Mouse (Mus musculus): ENCODE results near the gene Zfp13. TPM values are rescaled to one million over a fixed set of nuclear protein-coding genes. Genes with fewer than 3 reads are reported as not detected.
A peak's percentile ranks its signal among the peaks of the same experiment; 100 is the strongest.

Gene Zfp13
- polyA plus RNA-seq, 1 experiment from 2014 or later = 20.3 TPM

GRCm38 (mm10) chr17:23542835-23543234 lies 56.5 kb downstream of the Zfp13 start:
- Histone ChIP-seq H3K36me3 (ENCODE audit: control insufficient read depth, insufficient read depth, low read length) (no peaks in the 10 kb centered on the region), H3K27me3 (ENCODE audit: control insufficient read depth, insufficient read depth, low read length) (peaks cover 2% of the 10 kb centered on the region; the same call in 1 of the 2 replicates), H3K4me1 (ENCODE audit: control insufficient read depth, insufficient read depth, low read length) (no peaks in the 10 kb centered on the region), H3K9me3 (ENCODE audit: control insufficient read depth, low read length) (no peaks in the 10 kb centered on the region), H3K9ac (ENCODE audit: low read length) (no peak overlapping the region), H3K4me3 (ENCODE audit: low read depth, low read length) (no peak overlapping the region), H3K27ac (ENCODE audit: low read depth, low read length) (no peak overlapping the region), H3K4me2 (ENCODE audit: low read depth) (no peak overlapping the region)
- DNase-seq (ENCODE audit: low spot score) (no peak), ATAC-seq (ENCODE audit: insufficient read depth, low FRiP score, low TSS enrichment) (no peak)
- WGBS = 54% methylated on average over 4 of the region's 4 CpGs

GRCm38 (mm10) chr17:23542004-23542720 lies 57.1 kb downstream of the Zfp13 start:
- Histone ChIP-seq H3K4me2 (ENCODE audit: low read depth) (peak overlapping the region; percentile 24), H3K9me3 (ENCODE audit: control insufficient read depth, low read length) (no peaks in the 10 kb centered on the region), H3K4me3 (ENCODE audit: low read depth, low read length) (no peak overlapping the region), H3K27me3 (ENCODE audit: control insufficient read depth, insufficient read depth, low read length) (peaks cover 6% of the 10 kb centered on the region; the same call in 1 of the 2 replicates), H3K36me3 (ENCODE audit: control insufficient read depth, insufficient read depth, low read length) (no peaks in the 10 kb centered on the region), H3K9ac (ENCODE audit: low read length) (no peak overlapping the region), H3K4me1 (ENCODE audit: control insufficient read depth, insufficient read depth, low read length) (no peaks in the 10 kb centered on the region), H3K27ac (ENCODE audit: low read depth, low read length) (no peak overlapping the region)
- no peak for ATAC-seq (ENCODE audit: insufficient read depth, low FRiP score, low TSS enrichment)
- WGBS = 15% methylated on average over 12 of the region's 12 CpGs
- DNase-seq (ENCODE audit: low spot score) = peak; percentile 18

DNA sequence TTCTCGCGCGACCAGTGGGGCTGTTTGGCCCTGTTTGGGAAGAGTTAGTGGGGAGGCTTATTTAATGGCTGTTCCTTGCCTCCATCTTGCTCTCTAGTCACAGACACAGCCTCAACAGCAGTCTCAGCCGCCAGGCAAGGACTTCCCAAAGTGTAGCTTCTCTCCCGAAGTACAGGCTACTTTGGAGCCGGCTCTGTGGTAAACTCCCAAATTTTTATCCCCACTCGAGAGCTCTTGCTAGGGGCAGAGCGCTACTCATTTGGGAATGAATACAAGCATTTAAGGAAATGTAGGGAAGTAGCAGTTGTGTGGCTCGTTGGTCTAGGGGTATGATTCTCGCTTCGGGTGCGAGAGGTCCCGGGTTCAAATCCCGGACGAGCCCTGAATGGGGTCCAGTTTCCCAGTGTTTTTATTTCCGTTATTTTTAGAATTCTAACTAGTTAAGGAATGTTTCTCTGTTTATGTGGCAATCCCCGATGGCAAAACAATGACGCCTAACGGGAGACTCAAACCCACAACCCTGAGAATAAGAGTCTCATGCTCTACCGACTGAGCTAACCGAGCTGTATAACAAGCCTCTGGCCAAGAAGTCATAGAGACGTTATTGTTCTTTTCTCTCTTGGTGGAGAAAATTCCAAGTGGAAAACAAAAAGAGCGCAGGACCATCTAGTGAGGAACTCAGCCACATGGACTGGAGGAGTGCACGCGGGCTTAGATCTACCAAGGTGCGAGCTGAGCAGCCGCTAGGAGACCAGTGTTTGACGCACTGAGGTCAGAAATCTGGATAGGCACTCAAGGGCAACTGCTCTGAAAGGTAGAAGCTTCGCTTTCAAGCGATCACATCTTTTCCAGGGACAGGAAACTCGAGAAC lies 58.4 kb downstream of the Zfp13 start:
- WGBS = 8% methylated on average over 31 of the region's 31 CpGs

DNA sequence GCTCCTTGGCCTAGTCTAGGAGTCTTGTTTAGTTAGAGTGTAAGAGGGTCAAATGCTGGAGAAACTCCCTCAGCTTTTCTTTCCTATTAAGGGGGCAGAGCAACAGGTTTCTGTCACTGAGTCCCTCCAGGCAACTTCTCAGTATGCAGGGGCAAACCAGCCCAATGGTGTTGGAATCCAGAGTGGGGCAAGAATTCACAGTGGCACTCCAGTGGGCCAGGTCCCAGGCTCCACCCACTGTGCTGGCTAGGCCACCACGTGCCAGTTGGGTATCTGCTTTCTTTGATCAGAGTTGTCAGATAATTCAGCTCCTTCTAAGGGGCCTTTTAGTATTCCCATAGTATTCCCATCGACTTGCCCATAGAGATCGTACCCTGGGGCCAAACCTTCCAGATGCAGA lies 59.2 kb downstream of the Zfp13 start:
- Histone ChIP-seq H3K27me3 (ENCODE audit: control insufficient read depth, insufficient read depth, low read length) (peaks cover 8% of the 10 kb centered on the region; the same call in 1 of the 2 replicates), H3K4me3 (ENCODE audit: low read depth, low read length) (no peak overlapping the region), H3K27ac (ENCODE audit: low read depth, low read length) (no peak overlapping the region), H3K4me1 (ENCODE audit: control insufficient read depth, insufficient read depth, low read length) (no peaks in the 10 kb centered on the region), H3K9ac (ENCODE audit: low read length) (no peak overlapping the region), H3K36me3 (ENCODE audit: control insufficient read depth, insufficient read depth, low read length) (no peaks in the 10 kb centered on the region), H3K9me3 (ENCODE audit: control insufficient read depth, low read length) (no peaks in the 10 kb centered on the region), H3K4me2 (ENCODE audit: low read depth) (no peak overlapping the region)
- ATAC-seq (ENCODE audit: insufficient read depth, low FRiP score, low TSS enrichment) (no peak), DNase-seq (ENCODE audit: low spot score) (no peak)
- WGBS = 40% methylated on average over 3 of the region's 3 CpGs

More for the DNA sequence above, 58.4 kb downstream of the Zfp13 start:
- ATAC-seq (ENCODE audit: insufficient read depth, low FRiP score, low TSS enrichment) = peak; percentile 58
- Histone ChIP-seq H3K27me3 (ENCODE audit: control insufficient read depth, insufficient read depth, low read length) (peaks cover 8% of the 10 kb centered on the region; the same call in 1 of the 2 replicates), H3K9ac (ENCODE audit: low read length) (no peak overlapping the region), H3K9me3 (ENCODE audit: control insufficient read depth, low read length) (no peaks in the 10 kb centered on the region), H3K4me2 (ENCODE audit: low read depth) (peak overlapping the region; percentile 29), H3K36me3 (ENCODE audit: control insufficient read depth, insufficient read depth, low read length) (no peaks in the 10 kb centered on the region), H3K4me1 (ENCODE audit: control insufficient read depth, insufficient read depth, low read length) (no peaks in the 10 kb centered on the region), H3K4me3 (ENCODE audit: low read depth, low read length) (peak overlapping the region; percentile 19), H3K27ac (ENCODE audit: low read depth, low read length) (no peak overlapping the region)
- DNase-seq (ENCODE audit: low spot score) = peak; percentile 56

DNA sequence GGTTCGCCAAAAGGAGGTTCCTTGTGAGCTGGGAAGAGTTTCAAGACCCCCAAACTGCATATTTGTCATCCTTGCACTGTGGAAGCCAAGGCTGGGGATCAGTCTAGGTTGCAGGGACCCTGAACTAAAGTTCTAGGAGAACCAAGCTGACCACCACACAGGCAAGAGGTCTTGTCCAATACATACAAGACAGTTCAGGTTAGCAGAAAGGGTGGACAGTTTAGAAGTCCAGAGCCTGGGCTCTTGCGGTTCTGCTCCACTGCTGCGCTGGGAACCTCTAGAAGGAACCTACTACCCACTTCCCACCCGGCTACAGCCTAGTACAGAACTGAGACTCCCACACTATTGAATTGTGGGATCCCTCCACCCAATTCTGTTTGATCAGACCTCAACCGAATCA lies 59.7 kb downstream of the Zfp13 start:
- H3K9ac ChIP-seq (ENCODE audit: low read length) = no peak overlapping the region

GRCm38 (mm10) chr17:23538299-23539015 lies 60.8 kb downstream of the Zfp13 start:
- WGBS = 11% methylated on average over 21 of the region's 21 CpGs
- H3K9ac ChIP-seq (ENCODE audit: low read length) = no peak overlapping the region
- no peaks in the 10 kb centered on the region for H3K4me1 ChIP-seq (ENCODE audit: control insufficient read depth, insufficient read depth, low read length)
- H3K4me3 ChIP-seq (ENCODE audit: low read depth, low read length) = peak overlapping the region; percentile 17
- H3K27ac ChIP-seq (ENCODE audit: low read depth, low read length) = no peak overlapping the region
- ATAC-seq (ENCODE audit: insufficient read depth, low FRiP score, low TSS enrichment) (no peak), DNase-seq (ENCODE audit: low spot score) (peak; percentile 32)
- H3K27me3 ChIP-seq (ENCODE audit: control insufficient read depth, insufficient read depth, low read length) = peaks cover 13% of the 10 kb centered on the region; the same call in 1 of the 2 replicates
- H3K9me3 ChIP-seq (ENCODE audit: control insufficient read depth, low read length) = no peaks in the 10 kb centered on the region
- peak overlapping the region; percentile 39 for H3K4me2 ChIP-seq (ENCODE audit: low read depth)
- no peaks in the 10 kb centered on the region for H3K36me3 ChIP-seq (ENCODE audit: control insufficient read depth, insufficient read depth, low read length)

More for the DNA sequence above, 59.7 kb downstream of the Zfp13 start:
- Histone ChIP-seq H3K9me3 (ENCODE audit: control insufficient read depth, low read length) (no peaks in the 10 kb centered on the region), H3K27ac (ENCODE audit: low read depth, low read length) (no peak overlapping the region), H3K36me3 (ENCODE audit: control insufficient read depth, insufficient read depth, low read length) (no peaks in the 10 kb centered on the region), H3K27me3 (ENCODE audit: control insufficient read depth, insufficient read depth, low read length) (peaks cover 8% of the 10 kb centered on the region; the same call in 1 of the 2 replicates), H3K4me3 (ENCODE audit: low read depth, low read length) (no peak overlapping the region), H3K4me1 (ENCODE audit: control insufficient read depth, insufficient read depth, low read length) (no peaks in the 10 kb centered on the region), H3K4me2 (ENCODE audit: low read depth) (no peak overlapping the region)
- ATAC-seq (ENCODE audit: insufficient read depth, low FRiP score, low TSS enrichment) (no peak), DNase-seq (ENCODE audit: low spot score) (no peak)
- 85% methylated on average over 5 of the region's 5 CpGs for WGBS

DNA sequence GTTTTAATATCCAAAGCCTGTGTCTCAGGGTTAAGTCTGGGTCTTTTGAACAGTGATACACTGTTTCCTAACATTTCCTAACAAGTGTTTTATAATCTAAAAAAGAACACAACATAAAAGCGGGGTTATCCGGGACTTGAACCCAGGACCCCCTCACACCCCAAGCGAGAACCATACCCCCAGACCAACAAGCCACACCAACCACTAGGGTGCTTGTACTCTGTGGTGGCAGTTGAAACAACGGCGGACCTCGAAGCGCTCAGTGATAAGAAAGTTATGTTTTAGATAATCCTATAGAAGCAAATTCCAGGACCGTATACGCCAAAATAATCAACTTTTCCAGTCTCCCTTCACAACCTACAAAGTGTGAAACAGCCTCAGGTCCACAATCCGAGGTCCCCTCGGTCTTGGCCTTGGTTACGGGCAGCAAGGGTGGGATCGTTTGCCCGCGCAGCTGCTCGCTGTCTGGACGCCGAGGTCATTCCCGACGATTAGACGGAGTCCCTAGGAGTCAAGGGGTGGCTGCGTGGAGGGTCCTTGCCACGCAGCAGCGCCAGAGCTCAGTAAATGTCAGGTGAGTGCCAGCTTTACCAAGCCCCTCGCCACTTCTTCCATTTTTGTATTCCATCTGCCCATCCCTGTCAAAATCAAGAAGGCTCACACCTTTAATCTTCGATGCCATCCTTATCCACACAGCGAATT lies 61.6 kb downstream of the Zfp13 start:
- Histone ChIP-seq H3K36me3 (ENCODE audit: control insufficient read depth, insufficient read depth, low read length) (no peaks in the 10 kb centered on the region), H3K4me2 (ENCODE audit: low read depth) (peak overlapping the region; percentile 39), H3K27me3 (ENCODE audit: control insufficient read depth, insufficient read depth, low read length) (peaks cover 13% of the 10 kb centered on the region; the same call in 1 of the 2 replicates), H3K4me1 (ENCODE audit: control insufficient read depth, insufficient read depth, low read length) (no peaks in the 10 kb centered on the region), H3K27ac (ENCODE audit: low read depth, low read length) (no peak overlapping the region), H3K4me3 (ENCODE audit: low read depth, low read length) (peak overlapping the region; percentile 17), H3K9ac (ENCODE audit: low read length) (no peak overlapping the region), H3K9me3 (ENCODE audit: control insufficient read depth, low read length) (no peaks in the 10 kb centered on the region)
- 6% methylated on average over 27 of the region's 27 CpGs for WGBS
- ATAC-seq (ENCODE audit: insufficient read depth, low FRiP score, low TSS enrichment) (no peak), DNase-seq (ENCODE audit: low spot score) (peak; percentile 32)

Data from neural tube, embryonic 11.5 days (tissue).